Mouse (Mus musculus): ENCODE measurements around the gene Scd2. TPM values are rescaled to one million over a fixed set of nuclear protein-coding genes. Genes with fewer than 3 reads are reported as not detected.
"Not testable (repeated sequence)": the region's sequence is repeated elsewhere in the genome, so short reads cannot be mapped to it uniquely, and the experiment has no call there.

Scd2 gene
- total RNA-seq, 2 experiments from 2014 or later, result 621 to 658 TPM

DNA sequence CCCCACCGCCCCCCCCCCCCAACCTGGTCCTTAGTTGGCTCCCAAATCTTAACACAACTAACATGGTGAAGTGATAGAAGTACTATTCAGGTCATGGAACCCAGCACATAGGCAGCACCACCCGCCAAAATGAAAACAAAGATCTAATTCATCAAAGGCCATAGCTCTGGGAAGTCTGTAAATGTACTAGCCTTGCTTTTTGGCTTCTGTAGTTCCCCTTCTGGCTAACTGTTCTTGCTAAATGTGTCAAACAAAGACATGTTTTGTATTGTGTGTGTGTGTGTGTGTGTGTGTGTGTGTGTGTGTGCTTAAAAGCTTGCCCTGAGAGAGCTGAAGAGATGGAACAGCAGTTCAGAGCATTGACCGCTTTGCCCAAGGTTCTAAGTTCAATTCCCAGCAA is 19.6 kb downstream of the Scd2 start:
- DNase-seq, result no peak

DNA sequence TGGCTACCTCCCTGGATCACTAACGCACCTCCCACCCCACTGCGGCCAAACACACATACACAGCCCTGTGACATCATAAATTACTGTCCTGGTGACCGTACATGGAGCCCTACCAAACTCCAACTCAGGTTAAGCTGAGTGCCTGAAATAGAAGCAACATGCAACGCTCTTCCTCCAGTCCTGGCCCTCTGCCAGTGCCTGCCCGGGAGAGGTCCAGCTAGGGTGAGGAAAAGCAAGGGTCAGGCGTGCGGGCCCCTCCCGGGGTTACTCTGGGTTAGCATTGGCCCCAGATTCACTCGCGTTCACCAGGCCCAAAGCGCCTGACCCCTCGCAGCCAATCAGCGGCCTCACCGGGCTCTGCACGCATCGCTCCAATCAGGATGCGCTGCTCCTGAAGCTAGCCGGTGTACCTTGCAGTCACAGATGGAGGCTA is 20.9 kb downstream of the Scd2 start:
- DNase-seq, result peak; percentile 75 to 83

DNA sequence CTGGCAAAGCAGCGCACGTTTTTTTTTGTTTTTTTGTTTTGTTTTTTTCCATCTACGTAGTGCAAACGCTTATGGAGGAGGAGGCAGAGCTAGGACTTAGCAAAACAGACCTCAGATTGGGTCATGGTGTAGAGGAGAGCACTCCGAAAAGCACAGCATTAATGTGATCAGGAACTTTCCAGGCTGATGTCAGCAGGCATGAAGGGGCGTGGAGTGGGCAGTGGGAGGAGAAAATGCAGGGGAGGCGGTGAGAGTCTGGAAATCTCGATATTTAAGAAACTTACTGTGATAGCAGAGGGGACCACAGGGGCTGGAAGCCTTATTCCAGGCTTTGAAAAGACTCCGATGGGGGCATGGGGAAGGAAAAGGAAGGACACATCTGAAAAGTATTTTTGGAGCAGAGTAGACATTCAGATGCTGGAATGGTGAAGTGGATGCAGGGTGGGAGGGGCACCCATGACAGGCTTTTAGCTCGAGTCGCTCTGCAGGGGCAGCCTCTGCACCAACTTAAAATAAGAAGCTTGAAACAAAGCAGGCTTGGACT is 21.5 kb downstream of the Scd2 start:
- peak; percentile 52 to 61 for DNase-seq

DNA sequence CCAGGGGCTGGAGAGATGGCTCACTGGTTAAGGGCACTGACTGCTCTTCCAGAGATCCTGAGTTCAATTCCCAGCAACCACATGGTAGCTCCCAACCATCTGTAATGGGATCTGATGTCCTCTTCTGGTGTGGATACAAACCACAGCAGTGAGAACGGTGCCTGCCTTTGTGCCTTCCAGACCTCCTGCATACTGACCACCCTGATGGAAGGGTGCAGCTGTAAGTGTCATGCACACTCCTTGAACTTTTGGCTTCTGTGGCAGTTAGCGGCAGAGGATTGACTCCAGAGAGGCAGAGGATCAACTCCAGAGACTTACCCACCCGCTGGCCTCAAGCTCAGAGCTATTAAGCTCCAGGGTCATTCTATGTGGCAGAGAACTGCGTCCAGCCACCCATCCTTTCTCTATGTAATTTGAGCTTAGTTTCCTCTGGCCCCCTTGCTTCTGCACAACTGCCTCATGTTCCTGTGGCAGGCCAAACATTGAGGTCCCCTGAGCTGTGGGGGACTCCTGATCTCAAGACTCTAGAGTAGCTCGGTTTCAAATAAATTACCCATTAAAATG is 23.4 kb downstream of the Scd2 start:
- no peak for DNase-seq

DNA sequence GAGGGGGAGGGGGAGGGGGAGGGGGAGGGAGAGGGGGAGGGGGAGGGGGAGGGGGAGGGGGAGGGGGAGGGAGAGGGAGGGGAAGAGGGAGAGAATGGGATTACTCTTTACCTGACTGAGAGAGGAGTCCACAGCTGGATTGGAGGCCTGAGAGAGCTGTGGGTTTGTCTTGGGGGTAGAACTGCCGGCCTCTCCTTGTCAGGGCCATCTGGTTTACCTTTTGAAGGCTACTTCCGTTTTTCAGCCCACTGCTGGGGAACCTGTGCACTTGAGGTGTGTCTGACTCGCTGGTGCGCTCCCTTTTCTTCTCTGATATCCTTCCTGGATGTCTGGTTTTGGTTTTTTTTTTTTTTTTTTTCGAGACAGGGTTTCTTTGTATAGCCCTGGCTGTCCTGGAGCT is 23.9 kb downstream of the Scd2 start:
- no peak for DNase-seq

DNA sequence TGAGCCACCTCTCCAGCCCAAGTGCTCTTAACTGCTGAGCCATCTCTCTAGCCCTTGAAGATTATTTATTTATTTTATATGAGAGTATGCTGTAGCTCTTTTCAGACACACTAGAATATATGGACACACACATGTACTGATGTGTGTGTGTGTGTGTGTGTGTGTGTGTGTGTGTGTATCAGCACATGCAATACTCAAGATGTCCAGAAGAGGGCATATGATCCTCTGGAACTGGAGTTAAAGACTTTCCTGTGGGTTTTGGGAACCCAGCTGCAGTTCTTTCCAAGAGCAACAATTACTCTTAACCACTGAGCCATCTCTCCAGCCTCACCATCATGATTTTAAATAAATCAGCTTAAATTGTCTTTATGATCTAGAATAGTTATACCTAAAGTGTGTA is 25.1 kb downstream of the Scd2 start:
- DNase-seq, result no peak

DNA sequence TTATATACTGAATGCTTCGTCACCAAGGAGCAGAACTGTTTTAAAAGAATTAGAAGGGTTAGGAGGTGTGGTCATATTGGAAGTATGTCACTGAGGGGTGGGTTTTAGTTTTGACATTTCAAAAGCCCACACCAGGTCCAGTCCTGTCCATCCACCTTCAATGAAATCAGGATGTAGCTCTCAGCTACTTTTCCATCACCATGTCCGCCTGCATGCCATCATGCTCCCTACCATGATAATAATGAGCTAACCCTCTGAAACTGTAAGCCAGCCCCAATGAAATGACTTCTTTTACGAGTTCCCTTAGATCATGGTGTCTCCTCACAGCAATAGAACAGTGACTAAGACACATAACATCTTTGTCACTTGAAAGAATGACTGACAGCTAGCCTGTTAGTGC is 26.8 kb downstream of the Scd2 start:
- no peak for DNase-seq

DNA sequence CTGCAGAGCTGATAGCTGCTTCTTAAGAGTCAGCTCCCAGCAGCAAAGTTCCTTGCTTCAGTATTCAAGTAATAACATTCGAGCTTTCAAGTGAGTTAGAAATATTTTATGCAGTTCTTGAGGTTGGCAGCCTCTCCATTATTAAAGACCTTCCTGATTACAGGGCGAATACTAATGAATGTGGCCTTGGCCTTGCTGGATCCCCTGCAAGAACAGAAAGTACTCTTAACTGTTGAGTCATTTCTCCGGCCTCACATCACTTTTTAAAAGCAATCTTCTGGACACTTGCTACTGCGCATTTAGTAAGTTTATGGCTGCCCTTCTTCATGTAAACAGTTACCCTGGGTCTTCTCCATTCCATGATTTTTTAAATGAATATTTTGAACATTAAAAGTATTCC is 27.7 kb downstream of the Scd2 start:
- no peak for DNase-seq

DNA sequence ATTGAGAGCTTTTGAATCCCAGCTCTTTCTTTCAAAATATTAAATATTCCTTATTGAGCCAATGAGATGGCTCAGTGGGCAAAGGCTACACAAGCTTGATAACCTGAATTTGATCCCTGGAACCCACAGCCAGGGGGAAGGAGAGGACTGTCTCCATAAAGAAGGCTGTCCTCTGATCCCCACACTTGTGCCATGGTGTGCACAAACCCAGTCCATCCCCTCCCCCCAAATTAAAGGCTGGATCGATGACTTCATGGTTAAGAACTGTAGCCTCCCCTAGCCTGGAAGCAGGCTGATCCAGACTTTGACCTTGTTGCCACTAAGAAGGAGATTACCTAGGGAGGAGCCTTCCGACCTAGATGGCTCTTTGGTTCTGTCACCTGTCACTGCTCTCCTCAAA is 28.2 kb downstream of the Scd2 start:
- no peak for DNase-seq

DNA sequence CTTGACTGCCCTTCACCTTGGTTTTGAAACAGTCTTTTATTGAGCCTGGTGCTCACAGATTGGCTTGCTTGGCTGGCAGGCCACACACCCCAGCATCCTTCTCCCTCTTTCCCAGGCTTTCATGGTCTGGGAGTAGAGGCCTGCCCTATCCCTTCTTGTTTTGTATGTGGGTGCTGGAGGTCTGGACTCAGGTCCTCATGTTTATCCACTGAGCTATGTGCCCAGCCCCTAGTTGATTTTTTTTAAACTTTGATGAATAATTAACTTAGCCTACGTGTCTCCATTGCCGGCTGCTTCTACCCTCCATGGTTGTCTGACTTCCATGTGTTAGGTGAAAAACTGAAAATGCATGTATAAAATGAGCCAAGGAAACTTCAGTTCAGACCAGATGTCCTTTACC is 36.1 kb downstream of the Scd2 start:
- no peak for DNase-seq

DNA sequence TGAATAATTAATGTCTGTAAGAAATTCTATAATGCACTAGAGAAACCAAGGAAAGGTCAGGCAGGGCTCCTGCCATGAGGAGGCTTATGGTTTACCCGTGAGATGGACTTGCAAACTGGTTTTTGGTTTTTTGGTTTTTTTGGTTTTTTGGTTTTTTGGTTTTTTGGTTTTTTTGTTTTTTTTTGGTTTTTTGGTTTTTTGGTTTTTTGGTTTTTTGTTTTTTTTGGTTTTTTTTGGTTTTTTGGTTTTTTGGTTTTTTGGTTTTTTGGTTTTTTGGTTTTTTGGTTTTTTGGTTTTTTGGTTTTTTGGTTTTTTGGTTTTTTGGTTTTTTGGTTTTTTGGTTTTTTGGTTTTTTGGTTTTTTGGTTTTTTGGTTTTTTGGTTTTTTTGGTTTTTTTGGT is 37.7 kb downstream of the Scd2 start:
- DNase-seq, result not testable (repeated sequence)

DNA sequence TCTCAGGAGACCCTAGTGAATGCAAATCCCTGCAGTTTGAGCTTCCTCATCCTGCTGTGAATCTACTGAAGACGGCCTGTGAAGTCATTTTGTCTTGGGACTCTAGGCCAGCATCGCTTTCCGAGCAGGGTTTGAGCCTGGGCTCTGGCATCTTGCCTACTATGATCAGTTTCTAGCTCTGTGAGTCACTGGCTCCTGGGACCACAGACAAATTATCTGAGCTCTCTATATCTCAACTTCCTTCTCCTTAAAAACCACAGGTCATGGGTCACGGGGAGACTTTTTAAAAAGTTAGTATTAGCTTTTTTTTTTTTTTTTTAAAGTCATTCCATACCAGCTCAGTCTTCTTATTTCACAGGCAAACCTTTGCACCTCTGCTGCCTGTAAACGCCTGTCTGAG is 38.4 kb downstream of the Scd2 start:
- DNase-seq, result no peak

DNA sequence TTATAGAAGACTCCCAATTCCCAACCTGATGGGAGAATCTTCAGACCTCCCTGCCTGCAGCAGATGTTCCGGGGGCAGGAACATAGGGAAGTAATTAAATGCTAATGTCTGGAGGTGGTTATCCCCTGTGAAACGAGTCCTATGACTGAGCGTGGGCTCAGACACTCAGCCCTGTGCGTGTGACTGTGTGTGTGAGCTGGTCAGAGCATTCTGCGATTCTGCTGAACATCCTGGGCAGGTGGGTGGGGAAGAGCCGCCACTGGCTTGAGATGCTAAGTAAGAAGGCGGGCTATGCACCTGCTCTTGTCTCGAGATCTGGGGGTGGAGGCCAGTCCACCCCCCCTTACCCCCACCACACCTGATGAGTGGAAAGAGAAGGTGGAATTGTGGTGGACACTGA is 38.9 kb downstream of the Scd2 start:
- DNase-seq, result no peak

DNA sequence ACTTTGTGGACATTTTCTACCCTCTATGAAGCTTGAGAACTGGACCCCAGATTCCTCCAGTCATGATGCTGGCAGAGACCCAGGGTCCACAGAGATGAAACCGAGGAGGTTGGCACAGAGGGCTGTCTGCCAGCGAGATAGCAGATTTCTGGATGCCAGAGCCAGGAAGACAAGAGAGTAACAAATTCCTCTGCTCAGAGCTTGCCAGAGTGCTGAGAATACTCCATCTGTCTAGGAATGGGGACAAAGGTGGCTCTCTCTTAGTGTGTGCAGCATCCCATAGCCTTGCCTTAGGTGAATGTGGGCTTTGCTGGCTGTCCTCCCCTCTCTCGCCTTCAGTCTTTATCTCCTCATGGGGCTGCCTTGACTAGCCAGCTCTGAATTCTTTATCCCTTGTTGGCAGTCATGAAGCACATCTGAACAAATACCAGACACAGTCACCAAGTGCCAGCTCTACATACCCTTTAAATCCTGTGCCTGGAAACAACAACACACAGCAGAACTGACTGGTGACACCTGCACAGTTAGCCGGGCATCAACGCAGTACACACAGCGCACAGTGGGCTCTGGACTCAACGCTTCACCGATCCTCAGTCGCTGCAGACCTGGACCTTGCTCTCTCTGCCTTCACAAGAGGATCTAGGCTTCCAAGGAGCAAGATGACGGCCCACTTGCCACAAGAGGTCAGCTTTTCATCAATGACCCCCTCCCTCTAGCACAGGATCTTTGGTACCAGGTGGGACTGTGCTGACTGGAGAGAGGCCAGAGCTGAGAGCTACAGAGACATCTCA is 39.6 kb downstream of the Scd2 start, which contains the start of gene Scd4:
Gene Scd4 (plus strand): TSS at position 260 of the 791 bp plus-strand sequence.
- peak; percentile 17 to 31 for DNase-seq

DNA sequence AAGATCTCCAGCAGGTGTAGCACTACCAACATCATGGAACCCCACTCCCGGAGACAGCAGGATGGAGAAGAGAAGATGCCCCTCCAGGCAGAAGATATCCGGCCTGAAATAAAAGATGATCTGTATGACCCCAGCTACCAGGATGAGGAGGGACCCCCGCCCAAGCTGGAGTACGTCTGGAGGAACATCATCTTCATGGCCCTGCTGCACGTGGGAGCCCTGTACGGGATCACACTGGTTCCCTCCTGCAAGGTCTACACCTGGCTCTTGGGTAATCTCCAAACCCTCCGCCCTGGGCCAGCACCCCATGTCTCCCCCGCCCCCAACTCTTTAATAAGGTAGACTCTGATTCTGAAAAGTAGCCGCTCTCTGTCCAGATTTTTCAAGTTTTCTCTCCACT is 40.5 kb downstream of the Scd2 start:
- DNase-seq, result no peak

DNA sequence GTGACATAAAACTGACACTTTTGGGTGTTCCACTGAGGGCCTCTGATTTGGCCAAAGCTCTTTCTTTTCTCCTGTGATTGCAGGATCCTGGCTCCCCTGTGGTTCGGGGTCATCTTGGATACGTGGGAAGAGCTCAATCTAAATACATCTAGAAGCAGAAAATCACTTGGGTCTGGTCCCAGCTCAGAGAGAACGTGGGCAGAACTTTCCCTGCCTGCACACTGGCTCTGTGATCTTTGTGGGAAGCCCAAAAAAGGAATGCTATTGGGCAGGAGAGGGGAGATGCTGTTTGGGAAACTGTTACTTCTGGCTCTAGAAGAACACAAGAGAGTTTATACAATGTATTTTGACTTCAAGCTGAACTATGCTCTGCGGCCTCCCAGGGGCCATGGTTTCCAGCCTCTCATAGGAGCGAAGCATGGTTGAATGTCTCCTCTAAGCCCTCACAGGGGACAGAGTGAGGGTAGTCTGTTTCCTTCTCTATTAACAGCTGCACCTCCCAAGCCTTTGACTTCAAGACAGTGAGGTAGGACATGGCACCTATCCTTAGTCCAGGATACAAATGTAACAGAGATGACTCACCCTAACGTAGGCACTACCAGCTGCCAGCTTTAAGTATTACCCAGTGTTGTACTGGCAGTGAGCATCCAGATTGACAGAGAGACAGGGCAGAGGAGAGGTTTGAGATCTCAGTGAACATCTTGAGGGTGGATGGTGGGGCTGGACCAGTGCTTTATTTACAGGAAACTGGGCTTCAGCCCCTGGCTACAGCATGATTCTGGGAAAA is 42.6 kb downstream of the Scd2 start:
- DNase-seq, result peak in 1 of 2 experiments; percentile 14

DNA sequence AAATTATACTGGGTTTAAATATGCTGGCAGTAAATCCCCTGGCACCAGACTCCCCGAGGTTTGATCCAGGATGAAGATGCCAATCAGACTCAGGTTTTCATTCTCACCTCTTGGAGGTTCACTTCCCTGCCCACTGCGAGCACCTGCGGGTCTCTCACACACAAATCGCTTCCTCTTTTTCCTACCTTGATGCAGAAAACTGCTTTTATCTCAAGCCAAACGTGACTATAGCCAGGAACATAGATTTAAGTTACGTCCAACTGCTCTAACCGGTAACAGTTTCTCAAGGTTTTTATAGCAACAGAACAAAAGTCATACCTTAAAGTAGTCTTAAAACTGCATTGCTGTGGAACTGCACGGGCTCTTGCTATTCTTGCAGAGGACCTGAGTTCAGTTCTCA is 56.2 kb downstream of the Scd2 start:
- DNase-seq, result no peak

DNA sequence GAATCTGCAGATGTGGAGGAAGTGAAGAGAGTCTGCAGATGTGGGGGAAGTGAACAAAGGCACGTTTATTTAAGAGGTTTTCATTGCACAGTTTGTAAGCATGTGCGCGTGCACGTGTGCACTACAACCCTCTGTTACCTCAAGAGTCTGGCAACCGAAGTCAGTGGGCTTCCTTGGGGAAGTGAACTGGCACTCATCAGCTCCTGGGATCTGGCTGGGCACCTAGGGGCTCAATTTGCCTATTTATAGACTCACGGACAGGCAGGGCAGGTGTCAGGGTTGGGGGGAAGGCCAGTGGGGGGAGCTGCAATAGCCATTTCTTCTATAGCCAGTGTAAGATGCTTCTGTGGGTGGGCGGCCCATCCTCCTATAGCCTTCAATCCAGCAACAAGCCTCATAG is 58.3 kb downstream of the Scd2 start:
- no peak for DNase-seq

Small RNA genes lying within 50 kb of the gene (microRNA-seq; reads per million reads assigned to microRNA genes)
- 0.60 to 0.85 reads per million in 2 experiments for gene Mir5114

Other genes starting within 250 kb of the Scd2 start
- 10 to 100 TPM; 20.1 to 21.5 TPM for gene Erlin1, start 223.9 kb upstream of the Scd2 start, total RNA-seq (2021)
- 10 to 100 TPM; 51.1 to 53.6 TPM for gene Chuk, start 186.2 kb upstream of the Scd2 start, total RNA-seq (2021)
- gene Cwf19l1, start 157.8 kb upstream of the Scd2 start, total RNA-seq (2021), result 10 to 100 TPM; 18.1 to 19.2 TPM
- 10 to 100 TPM; 62.2 to 66.8 TPM for gene Bloc1s2, start 147.2 kb upstream of the Scd2 start, total RNA-seq (2021)
- gene Pkd2l1, start 101.2 kb upstream of the Scd2 start, total RNA-seq (2021), result under 1 TPM; 0.15 to 0.20 TPM
- gene Scd3, start 90.4 kb upstream of the Scd2 start, total RNA-seq (2021), result 1 to 10 TPM in 1 of 2 experiments, under 1 TPM in 1; 0.94 to 1.7 TPM
- 1 to 10 TPM; 1.7 to 2.7 TPM for gene Scd4, start 39.4 kb downstream of the Scd2 start, total RNA-seq (2021)
- 100 to 1,000 TPM; 121 to 157 TPM for gene Scd1, start 114.2 kb downstream of the Scd2 start, total RNA-seq (2021)
- not detected for gene Wnt8b, start 199.8 kb downstream of the Scd2 start, total RNA-seq (2021)